Mouse (Mus musculus) skeletal muscle tissue, adult 2 months (tissue): Measurements from ENCODE around the gene Dao.

Source experiments
- DNase-seq: peaks from one replicate; pipeline ENCODE4 v3.0.0-alpha.2; 2012; ENCODE audit warnings: low read depth, low spot score

Dao gene

GRCm38 (mm10) chr5:113983541-113983940 is 20.0 kb upstream of the Dao start:
- DNase-seq: no peak

- DNase-seq: no peak
Measured at GRCm38 (mm10) chr5:113984025-113984740, 19.3 kb upstream of the Dao start.

GRCm38 (mm10) chr5:113985737-113986136 is 17.8 kb upstream of the Dao start:
- DNase-seq: no peak

- DNase-seq: peak; percentile 52
Measured at GRCm38 (mm10) chr5:113986182-113986961, 17.1 kb upstream of the Dao start.

GRCm38 (mm10) chr5:113989437-113990024 is 14.0 kb upstream of the Dao start:
- DNase-seq: no peak

GRCm38 (mm10) chr5:113990593-113990992 is 12.9 kb upstream of the Dao start:
- DNase-seq: no peak

- DNase-seq: no peak
Measured at GRCm38 (mm10) chr5:113991141-113991540, 12.4 kb upstream of the Dao start.

GRCm38 (mm10) chr5:113992339-113992831 is 11.1 kb upstream of the Dao start:
- no peak for DNase-seq

- DNase-seq: no peak
Measured at GRCm38 (mm10) chr5:113993031-113993486, 10.4 kb upstream of the Dao start.

GRCm38 (mm10) chr5:113993487-113994465 is 9.7 kb upstream of the Dao start, which contains the start of gene Ssh1:
Gene Ssh1 (minus strand): TSS chr5:113993894.
- peak; percentile 85 for DNase-seq

- DNase-seq: no peak
Measured at GRCm38 (mm10) chr5:113996458-113996857, 7.0 kb upstream of the Dao start.

GRCm38 (mm10) chr5:113999382-113999781 is 4.1 kb upstream of the Dao start:
- DNase-seq: no peak

- no peak for DNase-seq
Measured at GRCm38 (mm10) chr5:114004573-114004972, 1.1 kb downstream of the Dao start.

GRCm38 (mm10) chr5:114005100-114005499 is 1.6 kb downstream of the Dao start:
- no peak for DNase-seq

- DNase-seq: no peak
Measured at GRCm38 (mm10) chr5:114006974-114007373, 3.5 kb downstream of the Dao start.

- no peak for DNase-seq
Measured at GRCm38 (mm10) chr5:114007753-114008453, 4.4 kb downstream of the Dao start.

GRCm38 (mm10) chr5:114009049-114009448 is 5.5 kb downstream of the Dao start:
- no peak for DNase-seq

- DNase-seq: no peak
Measured at GRCm38 (mm10) chr5:114015121-114015520, 11.6 kb downstream of the Dao start.

- no peak for DNase-seq
Measured at GRCm38 (mm10) chr5:114024390-114024789, 20.9 kb downstream of the Dao start.

GRCm38 (mm10) chr5:114024885-114025284 is 21.4 kb downstream of the Dao start:
- no peak for DNase-seq
